Mouse (Mus musculus): ENCODE data around the gene Nfkb1. TPM values are rescaled to one million over a fixed set of nuclear protein-coding genes. Genes with fewer than 3 reads are reported as not detected.

The Nfkb1 gene
- polyA plus RNA-seq, 1 experiment, result not detected

GRCm38 (mm10) chr3:135711613-135712012, 20.3 kb upstream of the Nfkb1 start:
- no peak overlapping the region for H3K4me3 ChIP-seq (ENCODE audit: insufficient read depth, low read depth, low read length)
- WGBS, result 89% methylated on average over 4 of the region's 4 CpGs
- H3K4me1 ChIP-seq (ENCODE audit: control insufficient read depth, insufficient read depth, low read length), result no peaks in the 10 kb centered on the region
- H3K27ac ChIP-seq (ENCODE audit: insufficient read depth, low read depth, low read length), result no peak overlapping the region
- TF ChIP-seq POLR2A (IDR thresholded peaks at IDR 0.05; ENCODE audit: insufficient read depth, low read depth, low read length), result no peak
- no peak for TF ChIP-seq CTCF (IDR thresholded peaks at IDR 0.05; ENCODE audit: insufficient read depth, low read depth, low read length)

DNA sequence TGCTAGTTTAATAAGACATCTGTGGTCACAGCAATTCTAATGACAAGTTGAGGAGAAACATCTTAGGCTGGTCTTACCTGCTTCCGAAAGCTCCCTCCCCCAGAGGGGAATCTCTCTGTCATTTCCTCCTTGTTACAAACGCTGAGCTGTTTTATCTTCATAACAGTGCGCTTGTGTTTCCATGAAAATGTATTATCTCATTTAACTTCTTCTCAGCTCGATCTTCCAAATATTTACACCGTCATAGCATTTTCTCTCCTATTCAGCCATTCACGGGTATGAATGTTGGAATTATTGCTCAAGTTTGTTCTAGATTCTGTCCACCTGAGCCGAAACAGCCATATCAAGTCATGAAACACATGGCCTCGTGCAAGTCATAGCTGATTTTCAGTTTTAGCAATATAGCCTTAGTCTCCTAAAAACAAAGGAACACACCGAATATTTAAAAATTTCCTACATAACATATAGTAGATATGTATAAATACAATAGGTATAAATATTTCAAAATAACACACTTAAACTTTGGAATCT, 19.8 kb upstream of the Nfkb1 start:
- no peak overlapping the region for H3K27ac ChIP-seq (ENCODE audit: insufficient read depth, low read depth, low read length)
- WGBS, result 96% methylated on average over 9 of the region's 9 CpGs
- no peaks in the 10 kb centered on the region for H3K4me1 ChIP-seq (ENCODE audit: control insufficient read depth, insufficient read depth, low read length)
- H3K4me3 ChIP-seq (ENCODE audit: insufficient read depth, low read depth, low read length), result no peak overlapping the region
- no peak for TF ChIP-seq CTCF (IDR thresholded peaks at IDR 0.05; ENCODE audit: insufficient read depth, low read depth, low read length)
- TF ChIP-seq POLR2A (IDR thresholded peaks at IDR 0.05; ENCODE audit: insufficient read depth, low read depth, low read length), result no peak

DNA sequence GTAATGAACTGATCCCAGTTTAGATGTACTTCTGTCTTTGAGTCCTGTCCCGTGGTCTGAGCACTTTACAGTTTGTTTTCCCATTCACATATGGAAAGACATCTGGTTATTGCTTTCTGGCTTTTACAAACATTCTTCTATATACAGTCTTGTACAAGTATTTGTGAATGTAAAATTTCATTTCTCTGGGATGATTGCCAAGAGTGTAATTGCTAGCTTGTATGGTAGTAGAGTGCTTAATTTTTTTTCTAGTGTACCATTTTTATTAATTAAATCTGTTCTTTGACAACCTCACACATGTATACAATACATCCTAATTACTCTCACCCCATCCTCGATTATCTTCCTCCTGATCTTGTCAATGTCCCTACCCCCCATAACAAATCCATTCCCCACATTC, 12.0 kb upstream of the Nfkb1 start:
- H3K27ac ChIP-seq (ENCODE audit: insufficient read depth, low read depth, low read length), result no peak overlapping the region
- 56% methylated on average over 2 of the region's 2 CpGs for WGBS
- TF ChIP-seq CTCF (IDR thresholded peaks at IDR 0.05; ENCODE audit: insufficient read depth, low read depth, low read length) (no peak), POLR2A (IDR thresholded peaks at IDR 0.05; ENCODE audit: insufficient read depth, low read depth, low read length) (no peak)
- H3K4me3 ChIP-seq (ENCODE audit: insufficient read depth, low read depth, low read length), result no peak overlapping the region
- no peaks in the 10 kb centered on the region for H3K4me1 ChIP-seq (ENCODE audit: control insufficient read depth, insufficient read depth, low read length)

GRCm38 (mm10) chr3:135702658-135703057, 11.3 kb upstream of the Nfkb1 start:
- no peak overlapping the region for H3K27ac ChIP-seq (ENCODE audit: insufficient read depth, low read depth, low read length)
- H3K4me1 ChIP-seq (ENCODE audit: control insufficient read depth, insufficient read depth, low read length), result no peaks in the 10 kb centered on the region
- H3K4me3 ChIP-seq (ENCODE audit: insufficient read depth, low read depth, low read length), result no peak overlapping the region
- TF ChIP-seq CTCF (IDR thresholded peaks at IDR 0.05; ENCODE audit: insufficient read depth, low read depth, low read length) (no peak), POLR2A (IDR thresholded peaks at IDR 0.05; ENCODE audit: insufficient read depth, low read depth, low read length) (no peak)
- 92% methylated on average over 5 of the region's 5 CpGs for WGBS

- 66% methylated on average over 10 of the region's 10 CpGs for WGBS
- Histone ChIP-seq H3K4me3 (ENCODE audit: insufficient read depth, low read depth, low read length) (no peak overlapping the region), H3K27ac (ENCODE audit: insufficient read depth, low read depth, low read length) (no peak overlapping the region), H3K4me1 (ENCODE audit: control insufficient read depth, insufficient read depth, low read length) (no peaks in the 10 kb centered on the region)
- no peak for TF ChIP-seq POLR2A (IDR thresholded peaks at IDR 0.05; ENCODE audit: insufficient read depth, low read depth, low read length)
- TF ChIP-seq CTCF (IDR thresholded peaks at IDR 0.05; ENCODE audit: insufficient read depth, low read depth, low read length), result no peak
Observed at GRCm38 (mm10) chr3:135699523-135700264, 8.3 kb upstream of the Nfkb1 start.

DNA sequence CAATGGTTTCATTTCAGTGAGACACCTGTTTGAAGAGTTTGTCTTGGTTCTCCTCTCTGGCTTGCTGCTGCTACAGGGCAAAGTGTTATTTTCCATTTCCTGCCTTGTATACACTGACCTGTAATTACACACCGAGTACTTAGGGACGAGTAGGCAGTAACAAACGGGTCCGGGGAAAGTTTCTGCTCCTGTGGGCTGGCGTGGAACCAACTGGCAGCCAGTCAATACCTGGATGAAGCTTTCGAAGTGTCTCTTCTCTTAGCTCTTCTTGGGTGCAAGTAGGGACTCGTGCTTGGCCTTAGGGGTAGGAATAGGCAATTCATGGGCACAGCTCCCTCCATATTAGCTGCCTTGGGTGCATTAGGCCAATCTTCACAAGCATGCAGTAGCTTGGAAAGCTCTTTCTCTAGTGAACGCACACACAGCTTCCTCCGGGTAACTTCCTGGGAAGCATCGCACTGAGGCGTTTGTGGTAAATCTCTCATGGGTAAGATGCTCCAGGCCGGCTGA, 7.2 kb upstream of the Nfkb1 start:
- TF ChIP-seq POLR2A (IDR thresholded peaks at IDR 0.05; ENCODE audit: insufficient read depth, low read depth, low read length) (no peak), CTCF (IDR thresholded peaks at IDR 0.05; ENCODE audit: insufficient read depth, low read depth, low read length) (no peak)
- 52% methylated on average over 12 of the region's 12 CpGs for WGBS
- no peaks in the 10 kb centered on the region for H3K4me1 ChIP-seq (ENCODE audit: control insufficient read depth, insufficient read depth, low read length)

GRCm38 (mm10) chr3:135696262-135696661, 4.9 kb upstream of the Nfkb1 start:
- WGBS, result 98% methylated on average over 8 of the region's 8 CpGs
- peaks cover 4% of the 10 kb centered on the region; the same call in 1 of the 2 replicates for H3K4me1 ChIP-seq (ENCODE audit: control insufficient read depth, insufficient read depth, low read length)
- TF ChIP-seq CTCF (IDR thresholded peaks at IDR 0.05; ENCODE audit: insufficient read depth, low read depth, low read length) (no peak), POLR2A (IDR thresholded peaks at IDR 0.05; ENCODE audit: insufficient read depth, low read depth, low read length) (no peak)
- no peak overlapping the region for H3K4me3 ChIP-seq (ENCODE audit: insufficient read depth, low read depth, low read length)
- H3K27ac ChIP-seq (ENCODE audit: insufficient read depth, low read depth, low read length), result no peak overlapping the region

More for the DNA sequence above, 7.2 kb upstream of the Nfkb1 start:
- no peak overlapping the region for H3K27ac ChIP-seq (ENCODE audit: insufficient read depth, low read depth, low read length)
- H3K4me3 ChIP-seq (ENCODE audit: insufficient read depth, low read depth, low read length), result no peak overlapping the region

DNA sequence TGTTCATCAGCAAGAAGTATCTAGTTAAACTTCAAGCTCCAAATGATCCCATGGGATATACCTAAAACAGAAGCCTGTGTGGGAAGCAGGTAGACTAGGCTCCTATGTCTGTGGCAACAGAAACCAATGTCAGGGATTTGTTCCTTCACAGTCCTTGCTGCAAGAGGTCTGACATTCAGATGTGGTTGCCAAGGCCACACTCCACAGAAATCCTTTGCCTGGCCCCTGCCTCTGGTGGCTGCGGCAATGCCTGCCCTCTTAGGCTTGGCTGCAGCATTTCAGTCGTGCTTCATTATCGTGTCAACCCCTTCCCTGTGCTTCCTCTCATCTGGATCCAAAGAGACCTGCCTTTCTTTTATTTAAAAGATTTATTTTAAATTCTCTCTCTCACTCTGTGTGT, 1.7 kb upstream of the Nfkb1 start:
- Histone ChIP-seq H3K4me1 (ENCODE audit: control insufficient read depth, insufficient read depth, low read length) (peaks cover 4% of the 10 kb centered on the region; the same call in 1 of the 2 replicates), H3K4me3 (ENCODE audit: insufficient read depth, low read depth, low read length) (no peak overlapping the region), H3K27ac (ENCODE audit: insufficient read depth, low read depth, low read length) (no peak overlapping the region)
- 63% methylated on average over 3 of the region's 3 CpGs for WGBS
- TF ChIP-seq CTCF (IDR thresholded peaks at IDR 0.05; ENCODE audit: insufficient read depth, low read depth, low read length) (no peak), POLR2A (IDR thresholded peaks at IDR 0.05; ENCODE audit: insufficient read depth, low read depth, low read length) (no peak)

DNA sequence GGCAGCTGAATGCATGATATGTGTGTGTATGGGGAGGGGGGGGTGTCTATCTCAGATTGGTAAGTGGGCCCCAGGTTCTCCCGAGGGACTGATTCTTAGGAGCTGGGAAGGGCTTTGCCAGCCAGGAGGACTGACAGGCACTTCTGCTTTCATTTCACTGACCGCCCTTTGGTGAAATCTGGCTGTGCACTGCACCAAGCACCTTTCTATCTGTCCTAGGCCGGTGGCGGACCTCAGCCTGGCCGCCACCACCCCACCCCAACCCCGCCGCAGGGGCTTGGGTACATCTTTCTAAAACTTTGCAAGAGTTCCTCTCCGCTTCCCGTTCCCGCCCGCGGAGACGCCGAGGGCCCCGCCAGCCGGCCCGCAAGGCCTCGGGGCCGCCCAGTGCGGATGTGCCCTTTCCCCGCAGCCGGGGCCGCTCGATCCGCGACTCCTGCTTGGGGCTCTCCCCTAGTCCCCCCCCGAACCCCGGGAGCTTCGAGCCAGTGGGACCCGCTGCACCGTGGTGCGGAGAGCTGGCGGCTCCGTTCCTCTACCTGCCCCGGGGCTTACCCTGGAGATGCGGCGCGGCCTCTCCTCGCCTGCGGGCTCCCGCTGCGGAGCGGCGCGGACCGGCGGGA, 668 bp downstream of the Nfkb1 start:
- Histone ChIP-seq H3K4me3 (ENCODE audit: insufficient read depth, low read depth, low read length) (peak overlapping the region; percentile 88), H3K27ac (ENCODE audit: insufficient read depth, low read depth, low read length) (no peak overlapping the region), H3K4me1 (ENCODE audit: control insufficient read depth, insufficient read depth, low read length) (peaks cover 4% of the 10 kb centered on the region; the same call in 1 of the 2 replicates)
- WGBS, result 2% methylated on average over 47 of the region's 47 CpGs
- TF ChIP-seq CTCF (IDR thresholded peaks at IDR 0.05; ENCODE audit: insufficient read depth, low read depth, low read length) (no peak), POLR2A (IDR thresholded peaks at IDR 0.05; ENCODE audit: insufficient read depth, low read depth, low read length) (0 out of 2 replicates have a peak, but pooled peaks have one; percentile 3)

Measured in olfactory bulb, adult 2 months (tissue).